Mouse (Mus musculus) heart, postnatal 36 days (tissue): ENCODE results near the gene Zfp385b. TPM values are rescaled to one million over a fixed set of nuclear protein-coding genes. Genes with fewer than 3 reads are reported as not detected.
"Not testable (repeated sequence)": the region's sequence is repeated elsewhere in the genome, so short reads cannot be mapped to it uniquely, and the experiment has no call there.

Experiments
- DNase-seq, 2 experiments: peaks; one replicate each; pipeline ENCODE4 v3.0.0; 2021 to 2022
- intact Hi-C: fragments of 180-260 bp; cut with DNase I; formaldehyde crosslinking; loops from one replicate; pipeline ENCODE4 v1.15.1; 2025
- total RNA-seq, 2 experiments: library from RNA; stranded (reverse); gene quantifications; 2 replicates each; pipeline ENCODE4 v1.2.3; 2021

Gene Zfp385b
- total RNA-seq, 2 experiments from 2014 or later, result 8.7 to 9.7 TPM

DNA sequence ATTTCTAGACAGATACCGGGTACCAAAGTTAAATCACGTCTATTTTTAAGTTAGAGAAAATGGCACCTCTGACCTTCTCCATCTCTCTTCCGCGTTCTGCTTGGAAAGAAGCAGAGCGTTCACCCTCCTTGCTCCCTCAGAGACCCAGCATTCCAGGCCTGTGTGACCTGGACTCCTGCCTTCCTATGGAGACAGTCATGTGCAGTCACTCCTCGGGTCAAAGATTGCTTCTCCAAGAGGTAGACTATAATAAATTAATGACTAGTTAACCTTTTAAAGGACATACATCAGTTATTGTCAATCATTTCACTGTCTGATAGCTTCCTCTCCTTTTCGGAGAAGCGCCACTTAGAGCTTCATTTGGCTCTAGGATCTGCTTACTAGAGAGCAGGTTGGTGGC lies 325.7 kb downstream of the Zfp385b start:
- no peak for DNase-seq
- intact Hi-C loops, result no loop called here

DNA sequence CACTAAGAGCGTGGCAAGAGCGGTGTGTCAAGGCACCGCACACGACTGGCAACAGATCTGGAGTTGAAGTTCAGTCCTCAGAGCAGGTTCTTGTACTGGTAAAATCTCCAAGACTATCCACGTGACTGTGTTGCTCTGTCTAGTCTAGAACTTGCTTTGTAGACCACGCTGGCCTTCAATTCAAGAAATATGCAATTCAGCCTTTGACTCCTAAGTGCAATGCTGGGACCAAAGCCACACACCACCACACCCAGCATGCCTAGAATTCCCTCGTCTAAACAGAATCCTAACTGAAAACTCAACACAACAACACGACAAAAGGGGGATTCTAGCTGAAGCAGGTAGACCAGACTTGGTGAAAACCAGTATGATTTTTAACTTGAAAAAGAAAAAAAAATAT lies 332.3 kb downstream of the Zfp385b start:
- intact Hi-C loops, result no loop called here
- DNase-seq, result no peak

DNA sequence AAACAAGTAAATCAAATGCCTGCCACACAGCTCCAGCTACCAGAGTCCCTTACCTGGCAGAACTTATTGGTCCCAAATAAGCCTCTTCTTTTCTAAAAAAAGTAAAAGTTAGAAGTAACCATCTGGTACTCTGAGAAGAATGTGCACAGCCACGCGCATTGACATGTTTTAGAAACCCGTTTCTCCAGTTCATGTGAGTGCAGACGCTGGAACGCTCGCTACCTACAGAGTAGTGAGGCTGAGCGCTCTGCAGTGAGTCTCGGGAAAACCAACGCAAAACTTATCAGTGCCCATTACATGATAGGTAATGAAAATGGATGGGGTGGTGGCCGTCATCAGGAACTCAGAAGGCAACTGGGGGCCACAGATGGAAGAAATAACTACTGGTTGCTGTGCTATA lies 338.2 kb downstream of the Zfp385b start:
- intact Hi-C loops, result no loop called here
- DNase-seq, result no peak

DNA sequence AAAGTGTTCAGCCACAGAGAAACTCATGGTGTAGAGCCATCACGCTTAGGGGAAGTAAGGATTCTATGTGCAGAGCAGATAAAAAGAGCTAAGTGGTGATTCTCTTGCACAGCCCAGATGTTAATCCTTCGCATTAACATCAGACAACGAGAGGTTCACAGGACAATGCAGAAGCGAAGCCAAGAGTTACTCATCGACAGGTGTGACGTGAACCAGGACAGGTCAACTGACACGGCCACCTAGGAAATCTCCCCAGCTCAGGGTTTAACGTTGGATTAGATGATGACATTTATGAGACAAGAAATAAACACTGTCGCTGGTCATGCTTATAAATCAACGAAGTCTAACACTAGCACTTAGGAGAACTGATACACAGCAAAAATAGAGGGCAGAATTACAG lies 341.9 kb downstream of the Zfp385b start:
- intact Hi-C loops, result no loop called here
- no peak for DNase-seq

DNA sequence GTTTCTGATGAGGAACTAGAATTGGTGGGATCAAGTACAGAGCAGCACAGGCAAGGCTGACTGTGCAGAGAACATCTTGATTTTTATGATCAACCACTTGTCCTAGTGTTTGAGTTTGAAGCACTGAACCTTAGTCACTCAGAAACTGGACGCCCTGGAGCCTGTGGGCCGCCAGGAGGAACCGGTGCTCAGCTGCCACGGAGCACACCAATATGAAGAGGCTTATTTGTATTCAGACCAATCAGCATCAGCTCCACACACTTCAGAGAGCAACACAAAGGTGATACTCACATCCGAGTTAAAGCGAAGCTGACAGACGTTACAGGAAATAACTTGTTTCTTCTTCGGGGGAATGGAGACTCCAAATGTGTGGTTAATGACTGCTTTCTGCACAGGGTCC lies 343.0 kb downstream of the Zfp385b start:
- intact Hi-C loops, result no loop called here
- no peak for DNase-seq

DNA sequence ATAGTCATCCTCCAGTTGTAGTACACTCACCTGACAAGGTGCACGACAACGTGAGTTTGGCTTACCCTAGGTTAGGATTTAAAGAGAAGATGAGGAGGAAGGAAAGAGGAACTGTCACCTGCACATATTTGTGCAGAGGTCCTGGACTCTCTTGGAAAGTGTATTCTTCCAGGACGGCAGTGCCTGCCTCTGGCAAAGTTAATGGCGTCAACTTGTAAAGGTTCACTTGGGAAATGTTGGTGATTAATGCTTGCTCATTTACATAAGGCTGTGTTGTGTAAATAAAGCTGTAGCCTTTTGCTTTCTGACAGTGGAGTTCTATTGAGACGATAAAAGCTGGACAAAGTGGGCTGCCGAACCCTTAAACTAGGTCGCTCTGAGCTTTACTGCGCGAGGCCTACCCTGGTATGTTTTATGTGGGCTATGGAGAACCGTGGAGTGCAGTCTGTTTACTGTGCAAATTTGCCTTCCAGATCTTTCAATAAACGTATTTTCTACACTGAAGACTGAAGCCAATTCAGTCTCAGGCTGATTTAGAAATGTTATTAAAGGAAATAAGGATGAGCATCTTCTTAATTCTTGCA lies 347.1 kb downstream of the Zfp385b start:
- intact Hi-C loops, result no loop called here
- no peak for DNase-seq

DNA sequence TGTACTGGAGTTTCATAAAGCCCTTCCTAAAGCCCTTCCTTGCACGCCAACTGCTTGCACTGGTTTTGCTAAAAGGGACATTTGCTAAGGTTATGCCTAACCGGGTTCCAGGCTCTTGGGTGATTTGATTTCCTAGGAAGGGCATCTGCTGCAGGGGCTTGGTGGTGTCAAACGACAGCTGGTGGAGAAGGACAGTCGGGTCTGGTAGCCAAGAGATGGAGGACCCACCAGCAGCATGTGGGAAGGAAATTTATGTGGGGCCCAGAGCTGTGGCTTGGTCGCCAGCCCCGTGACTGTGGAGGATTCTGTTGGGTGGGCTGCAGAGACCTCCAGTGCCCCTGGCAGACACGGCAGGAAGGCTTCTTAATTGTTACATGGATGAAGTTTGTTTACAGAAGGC lies 348.7 kb downstream of the Zfp385b start:
- intact Hi-C loops, result no loop called here
- no peak for DNase-seq

DNA sequence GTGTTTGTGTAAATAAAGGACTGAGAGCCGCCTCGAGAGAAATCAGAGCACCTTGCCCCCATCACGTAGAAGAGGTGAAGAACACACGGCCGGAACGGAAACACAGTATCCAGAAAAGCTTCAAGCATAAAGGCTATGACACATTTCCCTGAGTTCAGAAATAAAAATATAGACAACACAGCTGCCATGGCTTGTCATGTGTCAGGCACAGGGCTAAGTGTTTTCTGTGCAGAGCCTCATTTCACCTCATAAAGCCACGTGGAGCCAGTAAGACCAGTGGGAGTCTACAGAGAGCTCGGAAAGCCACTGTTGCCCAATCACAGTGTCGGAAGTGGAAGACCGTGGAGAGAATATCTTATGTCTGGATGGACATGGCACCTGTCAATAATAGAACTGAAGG lies 358.0 kb downstream of the Zfp385b start:
- intact Hi-C loops, result no loop called here
- DNase-seq, result no peak

DNA sequence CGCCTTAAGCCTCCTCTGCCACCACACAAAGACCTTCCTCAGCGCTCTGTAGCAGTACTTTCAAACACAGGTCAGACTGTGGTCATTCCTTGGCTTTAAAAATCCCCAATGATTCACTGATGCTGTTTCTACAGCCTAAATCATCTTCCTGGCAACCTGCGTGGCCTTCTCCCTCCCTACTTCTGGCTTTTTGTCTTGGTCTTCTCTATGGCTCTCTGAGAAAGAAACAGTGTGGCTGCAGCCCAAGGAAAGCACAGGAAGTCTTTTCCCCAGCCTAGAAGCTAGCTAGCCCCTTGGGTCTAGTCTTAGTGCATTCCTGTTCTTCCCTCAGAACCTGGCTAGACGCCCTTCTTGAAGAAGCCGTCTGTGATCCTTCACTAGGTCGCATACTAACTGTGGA lies 359.4 kb downstream of the Zfp385b start:
- intact Hi-C loops, result no loop called here

DNA sequence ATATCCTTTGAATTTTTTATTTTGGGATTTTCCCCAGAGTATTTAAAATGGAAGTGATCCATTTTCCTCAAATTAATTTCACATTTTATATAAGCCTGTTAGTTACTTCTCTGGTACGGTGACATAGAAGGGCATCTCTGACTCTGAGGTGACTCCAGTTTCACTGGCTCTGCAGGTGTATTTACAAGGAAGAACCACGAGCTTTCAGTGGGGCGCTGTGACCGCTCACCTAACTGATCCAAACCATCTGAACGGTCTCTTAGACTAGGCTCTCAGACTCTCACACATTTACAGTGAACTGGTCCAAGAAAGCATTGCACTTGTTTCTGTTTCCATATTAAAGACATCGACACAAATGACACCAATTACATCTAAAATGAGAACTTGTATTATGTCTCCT lies 361.0 kb downstream of the Zfp385b start:
- no peak for DNase-seq
- intact Hi-C loops, result loop anchor here (5.0 kb wide), 1 partner anchor 564 kb away; no protein-coding TSS in a partner anchor

More for the DNA sequence above, 359.4 kb downstream of the Zfp385b start:
- no peak for DNase-seq

DNA sequence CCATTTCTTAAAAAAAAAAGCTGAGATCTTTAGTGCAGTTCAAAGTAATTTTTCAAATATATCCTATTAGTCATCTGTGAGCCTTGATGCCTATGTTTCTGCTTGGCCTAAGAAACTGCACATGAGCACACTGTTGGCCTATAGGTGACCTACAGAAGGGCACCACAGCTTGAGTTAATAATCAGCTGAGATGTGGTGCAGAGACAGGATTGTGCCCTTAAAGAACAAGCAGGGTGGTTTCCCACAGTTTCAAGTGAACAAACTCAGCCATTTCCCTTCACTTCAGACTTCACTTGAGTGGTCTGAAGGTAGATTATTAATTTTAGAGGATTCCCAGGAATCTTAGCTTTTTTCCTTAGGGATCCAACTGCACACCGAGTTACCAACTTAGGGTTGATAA lies 362.3 kb downstream of the Zfp385b start:
- intact Hi-C loops, result loop anchor here (5.0 kb wide), 1 partner anchor 565 kb away; no protein-coding TSS in a partner anchor
- no peak for DNase-seq

DNA sequence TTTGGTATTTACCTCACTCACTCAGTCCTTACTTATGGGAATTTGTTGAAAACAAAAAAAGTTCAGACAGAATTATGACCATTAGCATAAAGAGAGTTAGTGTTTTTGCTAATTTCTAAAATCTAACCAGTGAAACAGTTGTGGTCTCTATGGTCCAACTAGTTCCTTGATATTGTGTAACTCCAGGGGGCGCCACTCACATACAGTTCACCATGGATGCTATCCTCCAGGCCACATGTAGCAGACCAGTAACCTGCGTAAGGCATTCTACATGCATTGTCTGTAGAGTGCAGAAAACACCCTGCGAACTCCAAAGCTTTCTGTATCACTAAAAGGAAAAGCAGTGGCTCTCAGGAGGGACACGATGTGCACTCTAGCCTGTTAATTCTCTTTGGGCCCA lies 362.8 kb downstream of the Zfp385b start:
- peak; percentile 37 to 54 for DNase-seq
- intact Hi-C loops, result loop anchor here (1.0 to 5.0 kb wide), 2 partner anchors 253 to 566 kb away; no protein-coding TSS in a partner anchor

DNA sequence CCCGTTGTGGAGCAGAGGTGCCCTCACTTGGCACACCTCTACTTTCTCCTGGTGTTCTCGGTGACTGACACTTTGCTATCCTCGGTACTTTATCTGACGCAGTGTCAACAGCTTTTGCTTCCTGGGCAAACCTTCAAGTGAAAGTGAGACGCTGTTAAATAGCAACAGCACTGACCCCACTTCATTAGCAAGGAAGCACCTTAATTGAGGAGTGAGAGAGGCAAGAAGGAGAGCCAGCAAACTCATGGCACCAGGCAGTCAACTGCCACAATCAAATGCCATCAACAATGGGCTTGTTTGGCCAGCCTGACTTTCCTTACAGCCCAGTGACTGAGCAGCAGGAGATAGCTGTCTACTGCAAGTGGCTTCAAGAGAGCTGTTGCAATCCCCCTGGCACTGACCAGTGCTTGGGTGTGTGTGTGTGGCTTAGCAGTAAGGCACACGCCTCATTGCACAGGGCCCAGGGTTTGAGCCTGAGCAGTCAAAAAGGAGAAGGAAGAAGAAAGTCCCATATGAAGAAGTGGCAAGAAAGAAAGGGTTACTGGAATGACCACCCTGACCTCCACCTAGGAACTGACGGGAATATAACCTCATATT lies 365.0 kb downstream of the Zfp385b start:
- intact Hi-C loops, result no loop called here
- DNase-seq, result peak; percentile 12 to 22

DNA sequence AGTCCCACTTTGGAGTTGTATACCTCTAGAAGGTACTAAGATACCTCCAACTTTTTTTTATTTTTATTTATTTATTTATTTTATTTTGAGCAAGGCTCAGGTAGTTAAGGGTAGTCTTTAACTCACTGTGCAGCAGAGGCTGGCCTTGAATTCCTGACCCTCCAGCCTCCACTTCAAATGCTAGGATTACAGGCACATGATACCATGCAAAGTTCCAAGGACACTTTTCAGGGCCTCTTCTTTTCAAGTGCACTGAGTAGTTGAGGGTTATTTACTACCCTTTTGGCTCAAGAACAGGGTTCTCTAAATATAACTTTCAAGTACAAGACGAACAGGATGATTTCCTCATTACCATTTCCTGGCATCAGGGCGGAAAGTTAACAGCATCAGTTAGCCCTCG lies 365.7 kb downstream of the Zfp385b start:
- intact Hi-C loops, result no loop called here
- no peak for DNase-seq

DNA sequence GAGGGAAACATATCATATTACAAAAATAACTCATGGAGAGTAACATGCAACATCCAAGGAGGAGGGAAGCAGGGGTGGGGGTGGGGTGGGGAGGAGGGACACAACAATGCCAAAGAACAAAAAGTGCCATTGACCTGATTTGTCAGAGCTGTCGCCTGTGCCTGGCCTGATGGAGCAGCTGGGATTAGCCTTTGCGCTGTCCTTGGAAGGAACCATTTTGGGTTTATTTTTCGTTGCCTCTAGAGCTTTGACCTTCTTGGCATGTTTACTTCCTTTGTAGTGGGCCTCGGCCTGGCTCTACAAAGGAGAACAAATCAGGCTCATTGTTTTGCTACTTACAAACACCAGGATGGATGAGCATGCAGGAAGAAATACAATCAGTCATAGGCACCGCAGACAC lies 369.4 kb downstream of the Zfp385b start:
- intact Hi-C loops, DNase-seq: not testable (repeated sequence)

DNA sequence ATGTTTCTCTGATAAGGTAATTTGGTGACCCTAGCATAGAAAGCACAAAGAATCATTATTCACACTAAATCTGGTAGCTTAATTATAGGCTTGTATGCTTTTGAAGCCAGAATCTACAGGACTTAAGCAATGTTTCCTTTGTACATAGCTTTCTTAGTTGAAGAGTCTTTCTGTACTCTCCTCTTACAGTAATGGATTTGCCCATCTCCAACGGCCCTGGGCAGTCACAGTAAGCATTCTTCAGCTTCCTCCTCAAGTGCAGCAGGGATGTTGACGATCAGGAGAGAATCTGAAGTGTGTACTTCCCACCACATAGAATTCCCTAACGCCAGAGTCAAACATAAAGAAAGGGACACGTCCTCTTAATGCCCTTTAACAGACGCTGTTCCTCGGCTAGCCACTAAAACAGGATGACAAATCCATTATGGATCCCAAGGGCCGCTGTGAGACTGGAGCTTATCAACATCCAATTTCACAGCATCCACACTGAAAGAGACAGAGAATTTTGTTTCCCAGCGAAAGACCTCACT lies 370.4 kb downstream of the Zfp385b start:
- no peak for DNase-seq
- intact Hi-C loops, result no loop called here

DNA sequence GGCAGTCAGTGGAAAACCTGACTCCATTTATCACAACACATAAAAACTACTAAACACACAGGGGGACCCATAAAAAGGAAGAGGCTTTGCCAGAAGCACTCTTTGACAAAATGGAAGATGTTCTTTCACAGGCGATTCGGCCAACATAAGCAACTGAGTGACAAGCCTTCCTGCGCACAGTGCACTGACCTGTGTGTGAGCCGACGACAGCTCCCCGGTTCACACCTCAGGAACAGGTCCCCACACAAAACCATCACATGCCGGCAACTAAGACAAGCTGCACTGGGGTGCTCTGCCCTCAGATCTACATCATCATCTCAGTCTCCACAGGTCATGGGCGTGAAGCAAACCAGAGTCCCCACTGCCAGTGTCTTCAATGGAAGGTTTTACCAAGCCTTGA lies 375.2 kb downstream of the Zfp385b start:
- no peak for DNase-seq
- intact Hi-C loops, result no loop called here

DNA sequence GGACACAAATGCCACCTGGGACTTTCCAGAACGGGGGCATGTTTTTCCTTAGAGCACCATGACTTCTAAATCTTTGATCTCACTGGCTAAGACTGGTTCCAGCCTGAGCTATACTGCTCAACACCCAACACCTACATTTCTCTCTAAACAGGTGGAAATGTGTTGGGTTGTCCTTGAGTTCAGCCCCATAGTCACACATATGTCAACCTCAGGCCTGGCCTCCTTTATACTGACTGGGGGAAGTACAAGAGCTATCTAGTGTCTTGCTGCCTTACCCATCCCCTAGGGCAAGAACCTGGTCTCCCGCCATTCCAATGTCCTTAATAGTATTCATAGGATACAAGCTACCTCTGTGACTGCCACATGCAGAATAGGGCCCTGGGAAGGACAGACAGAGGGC lies 378.8 kb downstream of the Zfp385b start:
- intact Hi-C loops, result no loop called here

DNA sequence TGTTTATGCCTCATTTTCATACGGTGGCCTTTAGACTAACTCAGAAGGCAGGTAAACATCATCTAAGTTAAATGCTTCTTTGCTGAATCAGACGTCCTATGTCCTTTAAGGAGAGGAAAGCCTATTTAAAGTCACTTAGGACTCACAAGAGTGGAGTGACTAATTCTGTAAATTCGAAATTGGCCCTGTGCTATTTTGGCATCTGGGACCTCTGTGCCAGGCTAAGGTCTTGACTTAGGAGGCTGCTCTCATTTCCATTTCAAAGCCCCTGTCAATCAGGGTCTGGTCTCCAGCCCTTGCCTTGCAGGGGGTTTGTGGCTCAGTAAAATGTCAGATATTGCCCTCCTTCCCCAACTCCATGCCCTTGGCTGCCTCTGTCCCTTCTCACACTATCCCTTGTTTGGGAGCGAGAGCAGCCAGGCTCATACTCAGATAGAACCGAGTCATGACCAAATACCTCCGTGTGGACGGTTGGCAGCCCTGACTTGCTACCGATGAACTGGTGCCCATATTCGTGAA lies 383.1 kb downstream of the Zfp385b start:
- no peak for DNase-seq
- intact Hi-C loops, result no loop called here

More for the DNA sequence above, 378.8 kb downstream of the Zfp385b start:
- DNase-seq, result no peak

DNA sequence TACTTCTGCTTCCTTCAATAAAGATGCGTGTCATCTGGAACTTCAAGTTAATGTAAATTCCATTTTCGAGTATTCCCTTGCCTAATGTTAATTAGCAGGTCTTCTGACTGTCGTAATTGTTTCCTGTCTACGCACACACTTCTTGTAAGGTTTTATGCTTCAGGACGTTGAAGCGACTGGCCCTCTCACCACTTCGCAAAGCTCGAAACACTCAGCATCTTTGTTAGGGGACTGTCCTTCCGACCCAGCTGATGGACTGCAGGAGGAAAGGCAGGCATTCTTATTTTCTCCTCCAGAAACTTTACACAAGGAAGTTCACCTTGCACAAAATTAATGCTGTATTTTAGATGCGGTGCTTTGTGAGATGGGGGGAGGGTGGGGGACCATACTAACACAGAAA lies 400.0 kb downstream of the Zfp385b start:
- DNase-seq, result no peak
- intact Hi-C loops, result no loop called here

DNA sequence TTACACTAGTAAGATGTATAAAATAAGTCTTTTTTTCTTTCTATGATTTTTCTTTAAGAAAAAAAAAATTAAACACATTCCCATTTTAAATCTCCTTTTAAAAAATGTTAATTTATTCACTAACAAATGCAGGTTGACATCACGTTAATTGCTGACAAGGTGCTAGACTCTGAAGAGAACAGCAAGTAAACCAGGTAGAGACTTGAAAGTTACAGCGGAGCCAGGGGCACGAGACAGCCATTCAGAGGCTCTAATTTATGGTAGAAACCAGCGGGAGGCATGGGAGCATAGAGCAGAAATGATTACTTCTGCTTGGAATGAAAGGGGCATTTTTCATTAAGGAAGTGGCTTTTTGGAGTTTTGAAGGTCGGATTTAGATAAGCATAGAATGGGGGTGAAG lies 401.4 kb downstream of the Zfp385b start:
- intact Hi-C loops, result no loop called here
- DNase-seq, result no peak

DNA sequence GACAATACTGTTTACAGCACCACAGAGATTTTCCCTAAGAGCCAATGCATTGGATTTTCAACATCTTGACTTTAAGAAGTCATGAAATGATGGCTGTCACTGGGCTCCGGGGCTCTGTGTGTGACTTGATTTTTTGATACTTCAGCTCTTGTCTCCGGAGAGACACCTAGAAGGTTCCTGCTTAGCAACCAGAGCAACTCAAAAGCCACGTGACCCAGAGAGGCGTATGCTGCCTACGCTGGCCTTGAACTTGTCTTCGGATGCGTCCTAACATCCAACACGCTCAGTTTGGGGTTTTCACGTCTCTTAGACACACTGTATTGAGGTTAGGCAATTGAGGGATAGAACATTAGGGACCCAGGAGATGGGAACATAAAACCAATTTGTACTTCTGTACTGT lies 407.3 kb downstream of the Zfp385b start:
- intact Hi-C loops, result no loop called here
- DNase-seq, result no peak
